Mouse (Mus musculus) myocyte (in vitro differentiated cells): ENCODE measurements at regions not wholly inside any gene's neighbourhood (a gene's known extent, or its start where the extent isn't known, plus 50 kb on each side); places are given as distances from the start of the nearest gene placed in this dataset.

Experiments
- E2F4 ChIP-seq: IDR thresholded peaks from one replicate; pipeline ENCODE4 v1.6.1; 2011; ENCODE audit warnings: mild to moderate bottlenecking, control low read depth, moderate library complexity; ENCODE audit not compliant: insufficient read depth
- MAX ChIP-seq: IDR thresholded peaks from one replicate; pipeline ENCODE4 v1.6.1; 2011; ENCODE audit warnings: low read depth, mild to moderate bottlenecking, control low read depth
- MYOD1 ChIP-seq, 3 experiments: IDR thresholded peaks; one replicate each; pipeline ENCODE4 v1.6.1; 2011; ENCODE audit warnings: control low read depth in 2 of 3, low read depth in 2 of 3, mild to moderate bottlenecking in 2 of 3, moderate library complexity in 1 of 3; ENCODE audit not compliant: insufficient read length in 2 of 3, control insufficient read depth in 1 of 3
- MYOG ChIP-seq, 3 experiments: IDR thresholded peaks; one replicate each; pipeline ENCODE4 v1.6.1; 2011; ENCODE audit warnings: control low read depth in 2 of 3, low read depth in 2 of 3, mild to moderate bottlenecking in 2 of 3; ENCODE audit not compliant: insufficient read length in 2 of 3, control insufficient read depth in 1 of 3, insufficient read depth in 1 of 3
- POLR2A ChIP-seq: IDR thresholded peaks from one replicate; pipeline ENCODE4 v1.6.1; 2011; ENCODE audit warnings: low read depth, mild to moderate bottlenecking, control low read depth, moderate library complexity; ENCODE audit not compliant: insufficient read length
- POLR2AphosphoS2 ChIP-seq: IDR thresholded peaks from one replicate; pipeline ENCODE4 v1.6.1; 2011; ENCODE audit warnings: low read depth, control low read depth; ENCODE audit not compliant: insufficient read length
- SRF ChIP-seq: IDR thresholded peaks from one replicate; pipeline ENCODE4 v1.6.1; 2011; ENCODE audit warnings: low read depth; ENCODE audit not compliant: control insufficient read depth, insufficient read length
- TCF3 ChIP-seq: IDR thresholded peaks from one replicate; pipeline ENCODE4 v1.6.1; 2011; ENCODE audit warnings: low read depth, control low read depth; ENCODE audit not compliant: insufficient read length
- USF1 ChIP-seq: IDR thresholded peaks from one replicate; pipeline ENCODE4 v1.6.1; 2011; ENCODE audit warnings: low read depth, mild to moderate bottlenecking, control low read depth, moderate library complexity

- no peak for TF ChIP-seq POLR2A
- no peak for TF ChIP-seq POLR2AphosphoS2
- no peak for TF ChIP-seq SRF
- TF ChIP-seq TCF3: no peak
- no peak for TF ChIP-seq MYOD1 (IDR thresholded peaks at IDR 0.05; ENCODE audit: control insufficient read depth in 1 of 3, insufficient read length in 2 of 3, low read depth in 2 of 3)
- no peak for TF ChIP-seq USF1
- no peak for TF ChIP-seq MAX
- no peak for TF ChIP-seq E2F4
- TF ChIP-seq MYOG (IDR thresholded peaks at IDR 0.05; ENCODE audit: control insufficient read depth in 1 of 3, insufficient read depth in 1 of 3, insufficient read length in 2 of 3, low read depth in 2 of 3): no peak
Observed at GRCm38 (mm10) chr8:44838431-44838830, 96.8 kb upstream of the Fat1 start.
